Mouse (Mus musculus) C2C12 (cell line): ENCODE data around the gene B3glct. TPM values are rescaled to one million over a fixed set of nuclear protein-coding genes. Genes with fewer than 3 reads are reported as not detected.

Source experiments
- H3K27me3 ChIP-seq: one replicate; pipeline ENCODE4 v1.6.1; 2011; ENCODE audit not compliant: control insufficient read depth, insufficient read depth, insufficient read length
- H3K36me3 ChIP-seq: one replicate; pipeline ENCODE4 v1.6.1; 2011; ENCODE audit not compliant: control insufficient read depth, insufficient read depth
- H3K4me3 ChIP-seq: one replicate; pipeline ENCODE4 v1.5.1; 2011; ENCODE audit warnings: mild to moderate bottlenecking, control low read depth; ENCODE audit not compliant: poor library complexity, insufficient read depth, severe bottlenecking
- H3K79me2 ChIP-seq: one replicate; pipeline ENCODE4 v1.6.1; 2011; ENCODE audit not compliant: control insufficient read depth, insufficient read depth
- H3K79me3 ChIP-seq: one replicate; pipeline ENCODE4 v1.6.1; 2011; ENCODE audit warnings: low read depth, control low read depth
- H3ac ChIP-seq: one replicate; pipeline ENCODE3; 2011; ENCODE audit warnings: low read depth; ENCODE audit not compliant: control insufficient read depth, insufficient read length
- CEBPB ChIP-seq: IDR thresholded peaks from one replicate; pipeline ENCODE4 v1.6.1; 2011; ENCODE audit warnings: low read depth, mild to moderate bottlenecking, control low read depth, moderate library complexity
- CTCF ChIP-seq: IDR thresholded peaks from one replicate; pipeline ENCODE4 v1.5.1; 2011; ENCODE audit not compliant: control insufficient read depth, insufficient read depth, insufficient read length
- FOSL1 ChIP-seq: IDR thresholded peaks from one replicate; pipeline ENCODE4 v1.8.0; 2011; ENCODE audit warnings: mild to moderate bottlenecking, low read length; ENCODE audit not compliant: poor library complexity, insufficient read depth, severe bottlenecking
- MAX ChIP-seq: IDR thresholded peaks from one replicate; pipeline ENCODE4 v1.6.1; 2011; ENCODE audit warnings: mild to moderate bottlenecking, control low read depth
- MYOD1 ChIP-seq: IDR thresholded peaks from one replicate; pipeline ENCODE4 v1.6.1; 2011; ENCODE audit warnings: low read depth; ENCODE audit not compliant: control insufficient read depth, insufficient read length
- MYOG ChIP-seq: IDR thresholded peaks from one replicate; pipeline ENCODE4 v1.6.1; 2011; ENCODE audit not compliant: control insufficient read depth, insufficient read length; ENCODE audit errors: extremely low read depth
- USF1 ChIP-seq: IDR thresholded peaks from one replicate; pipeline ENCODE4 v1.6.1; 2011; ENCODE audit warnings: low read depth, mild to moderate bottlenecking, control low read depth, moderate library complexity
- long read RNA-seq, 2 experiments: library from polyadenylated mRNA; unstranded; transcript quantifications; one replicate each; pipeline ENCODE4 v2.0.0; 2019 to 2020
- polyA plus RNA-seq: library from polyadenylated mRNA; unstranded; fragments of >200 nt; fragmentation: generic; extraction: Trizol; gene quantifications from one replicate; pipeline ENCODE4 v1.2.1, GENCODE M21; 2012; ENCODE audit warnings: missing spikeins

The B3glct gene
- polyA plus RNA-seq: 4.6 TPM
- long read RNA-seq, experiment 1, full-length matches to known transcripts: 20 of 29 reads
- long read RNA-seq, experiment 1, partial matches to known transcripts: 2 of 29 reads
- long read RNA-seq, experiment 1, other reads (novel, unspliced or antisense): 7 of 29 reads
- long read RNA-seq, experiment 2, full-length matches to known transcripts: 57 of 70 reads
- long read RNA-seq, experiment 2, partial matches to known transcripts: 3 of 70 reads
- long read RNA-seq, experiment 2, other reads (novel, unspliced or antisense): 10 of 70 reads

DNA sequence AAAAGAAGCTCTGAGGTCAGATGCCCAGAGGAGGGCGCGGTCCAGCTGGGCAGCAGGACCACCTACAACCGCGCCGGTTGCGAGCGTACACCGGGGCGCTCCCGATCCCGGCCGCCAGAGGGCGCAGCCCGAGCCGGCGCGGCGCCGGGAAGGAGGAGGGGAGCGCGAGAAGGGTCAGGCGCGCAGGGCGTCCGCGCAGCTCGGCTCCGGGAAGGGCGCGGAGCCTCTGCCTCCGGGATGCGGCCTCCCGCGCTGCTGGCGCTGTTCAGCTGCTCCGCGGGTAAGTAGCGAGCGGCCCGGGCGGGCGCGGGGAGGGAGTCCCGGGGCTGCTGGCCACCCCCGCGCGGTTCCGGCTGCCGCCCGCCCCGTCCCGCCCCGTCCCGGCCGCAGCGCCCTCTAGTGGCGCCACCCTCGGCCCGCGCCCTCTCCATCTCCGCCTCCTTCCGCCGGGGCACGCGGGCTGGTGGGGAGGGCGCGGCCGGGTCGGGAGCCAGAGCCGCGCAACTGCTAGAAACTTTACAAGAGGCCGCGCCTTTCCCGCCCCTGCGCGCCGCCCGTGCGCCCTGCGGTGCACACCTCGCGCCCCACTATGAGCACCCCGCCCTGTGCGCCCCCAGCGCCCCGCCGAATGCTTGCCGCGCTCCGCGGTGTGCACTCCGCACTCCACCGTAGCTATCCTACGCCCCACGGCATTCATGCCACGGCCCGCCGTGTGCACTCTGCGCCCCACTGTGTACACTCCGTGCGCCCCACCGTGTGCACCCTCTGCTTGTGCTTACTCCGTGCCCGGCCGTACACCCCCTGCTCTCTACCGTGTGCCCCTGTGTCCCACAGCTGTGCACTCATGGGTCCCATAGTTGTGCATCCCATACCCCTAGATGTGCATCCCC lies at the start of gene B3glct:
B3glct (plus strand) TSS at position 131 of the 890 bp plus-strand sequence.
- H3K79me3 ChIP-seq: no peaks in the 10 kb centered on the region
- H3ac ChIP-seq: peak within 1 kb of the TSS; percentile 81
- TF ChIP-seq CTCF (peak; percentile 97), MYOD1 (no peak)
- no peaks in the 10 kb centered on the region for H3K79me2 ChIP-seq
- peak within 1 kb of the TSS; percentile 41 for H3K4me3 ChIP-seq
- no peaks in the 10 kb centered on the region for H3K27me3 ChIP-seq
- no peaks in the 10 kb centered on the region for H3K36me3 ChIP-seq

DNA sequence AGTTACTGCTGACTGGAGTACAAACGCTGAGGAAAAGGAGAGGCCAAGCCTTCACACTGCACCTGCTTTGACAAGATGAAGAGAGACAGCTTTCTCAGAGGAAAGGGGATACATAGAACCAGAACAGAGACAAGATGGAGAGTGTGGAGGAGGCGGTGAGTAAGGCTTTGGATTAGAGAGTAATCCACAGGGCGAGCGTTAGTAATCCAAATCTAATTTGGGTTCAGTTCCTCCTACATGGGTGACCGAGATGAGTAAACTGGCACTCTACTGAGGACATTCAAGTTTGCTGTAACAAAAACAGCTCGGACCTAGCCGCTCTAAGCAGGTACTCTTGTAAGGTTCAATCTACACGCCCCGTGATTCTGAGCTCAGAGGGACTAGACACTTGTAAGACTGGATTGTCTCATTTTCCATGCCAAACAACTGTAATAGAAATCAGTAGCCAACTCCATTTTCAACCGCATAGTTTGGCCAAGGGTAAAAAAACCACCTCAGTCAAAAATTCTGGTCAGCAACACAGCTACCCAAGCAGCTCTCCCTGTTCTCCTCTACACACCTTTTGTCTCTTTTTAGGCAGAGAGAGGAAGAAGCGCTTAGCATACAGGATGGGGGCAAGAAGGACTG lies 43.5 kb upstream of the B3glct start:
- Histone ChIP-seq H3K79me3 (peaks cover 40% of the 10 kb centered on the region), H3K27me3 (no peaks in the 10 kb centered on the region), H3K36me3 (peaks cover 56% of the 10 kb centered on the region), H3ac (peak overlapping the region; percentile 51), H3K79me2 (peaks cover 64% of the 10 kb centered on the region), H3K4me3 (peak overlapping the region; percentile 93)
- TF ChIP-seq CTCF (no peak), USF1 (no peak), MYOD1 (no peak), CEBPB (no peak), MAX (no peak), MYOG (no peak), FOSL1 (no peak)

DNA sequence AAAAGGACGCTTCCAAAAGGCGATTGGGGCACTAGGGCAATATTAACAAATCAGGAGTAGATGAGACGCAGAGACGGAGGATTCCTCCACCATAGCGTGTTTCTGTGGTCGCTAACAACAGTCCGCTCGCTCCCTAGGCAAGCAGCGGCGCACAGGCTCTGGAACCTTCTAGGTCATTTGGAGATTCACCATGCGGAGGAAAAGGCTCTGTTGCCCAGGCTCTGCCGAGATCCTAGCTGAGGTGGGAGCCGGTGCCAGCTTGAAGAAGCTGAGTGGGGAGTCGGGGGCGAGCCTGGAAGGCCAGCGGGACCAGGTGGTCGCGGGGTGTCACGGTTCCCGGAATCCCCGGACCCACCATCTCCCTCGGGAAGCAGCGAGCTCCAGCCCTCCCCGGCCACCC lies 42.5 kb upstream of the B3glct start:
- peaks cover 39% of the 10 kb centered on the region for H3K79me3 ChIP-seq
- H3K79me2 ChIP-seq: peaks cover 55% of the 10 kb centered on the region
- peak overlapping the region; percentile 94 for H3ac ChIP-seq
- H3K27me3 ChIP-seq: no peaks in the 10 kb centered on the region
- H3K36me3 ChIP-seq: peaks cover 46% of the 10 kb centered on the region
- H3K4me3 ChIP-seq: peak overlapping the region; percentile 93
- no peak for TF ChIP-seq MYOD1
- TF ChIP-seq FOSL1: no peak
- no peak for TF ChIP-seq CEBPB

DNA sequence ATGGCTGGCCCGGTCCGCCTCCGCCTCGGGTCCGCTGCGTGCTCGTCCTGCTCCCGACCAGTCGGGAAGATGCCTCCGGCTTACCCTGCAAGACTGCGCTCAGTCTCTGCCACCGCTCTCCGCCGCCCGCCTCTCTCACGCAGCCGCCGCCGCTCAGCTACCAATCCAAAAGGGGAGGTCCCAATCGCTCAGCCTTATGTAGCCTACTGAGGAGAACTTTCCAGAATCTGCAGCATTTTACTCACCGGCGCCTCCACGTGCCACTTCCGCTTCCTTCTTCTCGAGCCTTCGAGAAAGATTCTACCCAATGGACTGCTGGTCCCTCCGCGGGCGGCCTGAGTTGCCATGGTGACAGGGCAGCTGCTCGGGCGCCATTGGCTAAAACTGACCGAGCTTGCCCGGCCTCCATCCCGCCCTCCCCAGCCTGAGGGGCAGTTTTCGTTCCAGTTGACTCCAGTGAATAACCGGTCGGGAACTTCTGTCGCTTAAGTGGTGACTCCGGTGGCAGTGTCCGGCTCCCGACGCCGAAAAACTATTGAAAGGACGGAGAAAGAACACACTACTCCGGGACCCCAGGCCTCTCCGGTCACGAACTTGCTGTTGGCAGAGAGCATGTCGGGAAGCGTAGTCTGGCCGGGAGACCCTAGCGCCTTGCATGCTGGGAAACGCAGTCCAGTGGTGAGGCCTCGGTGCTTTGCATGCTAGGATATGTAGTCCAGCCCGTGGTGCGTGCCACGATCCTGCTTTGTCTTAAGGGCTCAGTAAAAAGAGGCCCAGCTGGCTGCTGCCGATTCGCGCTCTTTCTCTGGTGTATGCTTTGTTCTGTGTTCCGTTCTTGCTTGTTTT lies 41.7 kb upstream of the B3glct start, which contains the start of gene Hsph1:
Hsph1 (minus strand) TSS at position 302 of the 846 bp plus-strand sequence.
- TF ChIP-seq USF1: peak; percentile 76
- peak; percentile 89 for TF ChIP-seq MAX
- no peak for TF ChIP-seq CTCF
- peak within 1 kb of the TSS; percentile 93 for H3K4me3 ChIP-seq
- H3K27me3 ChIP-seq: no peaks in the 10 kb centered on the region
- H3K79me2 ChIP-seq: peaks cover 48% of the 10 kb centered on the region
- peaks cover 39% of the 10 kb centered on the region for H3K79me3 ChIP-seq
- peaks cover 38% of the 10 kb centered on the region for H3K36me3 ChIP-seq
- H3ac ChIP-seq: peak within 1 kb of the TSS; percentile 94

DNA sequence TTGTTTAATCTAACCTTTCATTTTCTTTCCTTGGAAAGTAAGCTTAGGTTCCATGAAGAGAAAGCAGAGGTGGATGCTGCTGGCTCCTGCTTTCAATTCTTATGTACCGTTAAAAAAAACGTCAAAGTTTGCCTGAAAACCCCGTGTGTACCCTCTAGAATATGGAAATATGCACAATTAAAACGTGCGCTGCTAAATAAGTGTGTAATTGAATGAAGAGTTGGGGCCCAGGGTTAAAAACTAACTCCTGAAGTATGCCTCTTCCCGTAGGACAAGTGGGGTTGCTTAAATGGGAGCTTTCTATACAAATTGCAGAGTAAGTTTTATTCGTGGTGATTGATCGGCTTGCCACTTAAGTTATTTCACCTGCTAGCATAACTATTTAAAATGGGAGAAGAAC lies 40.7 kb upstream of the B3glct start:
- H3K79me3 ChIP-seq: peaks cover 34% of the 10 kb centered on the region
- H3K79me2 ChIP-seq: peaks cover 38% of the 10 kb centered on the region
- peaks cover 28% of the 10 kb centered on the region for H3K36me3 ChIP-seq
- H3K27me3 ChIP-seq: no peaks in the 10 kb centered on the region
- TF ChIP-seq MYOG (no peak), USF1 (no peak), CTCF (no peak), FOSL1 (no peak), MAX (no peak), CEBPB (no peak), MYOD1 (no peak)
- H3K4me3 ChIP-seq: peak overlapping the region; percentile 43
- H3ac ChIP-seq: no peak overlapping the region
